Mouse (Mus musculus) kidney, adult 11 months (tissue): Measurements from ENCODE around the gene Nnat.

ENCODE experiments used
- DNase-seq: peaks from one replicate; pipeline ENCODE4 v3.0.0; 2022

The Nnat gene

DNA sequence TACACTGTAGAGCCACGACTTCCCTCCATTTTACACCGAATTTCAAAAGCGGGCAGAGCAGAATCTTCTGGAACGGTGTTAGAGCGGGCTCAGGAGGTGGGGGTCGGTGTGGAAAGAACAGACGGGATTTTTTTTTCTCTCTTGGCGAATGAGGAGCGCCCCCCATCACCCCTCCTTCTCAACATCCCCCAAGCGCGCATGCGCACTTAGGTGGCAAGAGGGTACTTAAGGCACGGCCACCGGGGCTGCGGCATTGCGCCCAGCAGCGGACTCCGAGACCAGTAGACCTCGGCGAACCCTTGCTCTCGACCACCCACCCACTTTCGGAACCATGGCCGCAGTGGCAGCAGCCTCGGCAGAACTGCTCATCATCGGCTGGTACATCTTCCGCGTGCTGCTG lies at the start of gene Nnat:
Nnat (plus strand) TSS at position 221 of the 400 bp plus-strand sequence.
- no peak for DNase-seq

DNA sequence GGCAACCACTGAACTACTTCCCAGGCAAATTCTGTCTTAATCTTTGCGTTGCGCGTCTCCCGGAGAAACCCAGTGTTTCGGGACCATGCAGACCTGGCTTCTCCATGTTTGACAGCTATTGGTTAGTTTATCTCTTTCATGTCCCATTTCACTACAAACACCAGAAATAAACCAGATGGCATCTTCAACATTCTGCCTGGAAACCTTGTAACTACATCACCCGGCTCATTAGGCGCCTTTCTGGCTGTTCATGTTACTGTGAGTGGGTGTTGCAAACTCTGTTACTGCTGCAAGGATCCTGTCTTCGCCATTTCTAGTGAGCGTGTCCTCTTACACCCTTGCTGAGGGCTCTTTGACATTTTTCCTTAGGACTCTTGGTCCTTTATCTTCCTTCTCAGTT lies 47.0 kb upstream of the Nnat start:
- no peak for DNase-seq

DNA sequence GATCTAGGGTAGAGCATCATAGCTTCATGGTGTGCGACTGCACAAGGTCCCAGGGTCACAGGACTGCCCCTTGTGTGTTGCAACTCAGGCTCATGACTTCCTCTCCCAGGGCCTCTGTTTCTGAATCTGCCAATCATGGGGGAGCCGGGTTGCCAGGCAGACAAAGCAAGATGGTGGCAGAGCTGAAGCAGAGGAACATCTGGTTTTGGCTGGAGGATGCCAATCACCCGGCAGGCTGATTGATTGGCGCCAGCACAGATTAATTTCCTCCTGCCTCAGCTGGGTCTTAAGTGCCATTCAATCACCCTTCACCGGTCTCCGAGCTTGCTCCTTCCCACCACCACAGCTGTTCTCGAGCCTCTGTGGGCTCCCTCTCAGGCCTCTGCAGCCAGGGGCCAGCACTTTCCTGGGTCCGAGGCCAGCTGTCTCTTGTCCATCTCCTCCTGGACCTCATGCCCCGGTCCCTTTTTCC lies 46.1 kb upstream of the Nnat start:
- DNase-seq, result no peak

DNA sequence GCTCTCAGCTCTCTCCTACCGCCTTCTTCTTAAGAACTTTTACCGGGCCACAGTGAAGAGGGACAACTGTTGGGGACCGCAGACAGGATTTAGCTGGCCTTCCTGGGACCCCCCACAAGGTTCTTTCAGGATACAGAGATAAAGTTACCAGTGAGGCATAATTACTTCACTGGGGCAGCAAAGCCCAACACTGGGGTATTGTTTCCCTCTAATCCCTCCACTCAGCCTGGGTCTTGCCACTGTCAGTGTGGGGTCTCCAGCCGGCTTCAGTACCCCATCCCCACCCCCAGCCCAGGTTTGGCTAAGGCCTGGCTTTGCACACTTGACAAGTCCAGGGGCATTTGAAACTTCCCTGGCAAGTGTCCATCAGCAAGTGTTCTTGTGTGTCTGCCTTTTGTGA lies 45.5 kb upstream of the Nnat start:
- DNase-seq, result no peak

DNA sequence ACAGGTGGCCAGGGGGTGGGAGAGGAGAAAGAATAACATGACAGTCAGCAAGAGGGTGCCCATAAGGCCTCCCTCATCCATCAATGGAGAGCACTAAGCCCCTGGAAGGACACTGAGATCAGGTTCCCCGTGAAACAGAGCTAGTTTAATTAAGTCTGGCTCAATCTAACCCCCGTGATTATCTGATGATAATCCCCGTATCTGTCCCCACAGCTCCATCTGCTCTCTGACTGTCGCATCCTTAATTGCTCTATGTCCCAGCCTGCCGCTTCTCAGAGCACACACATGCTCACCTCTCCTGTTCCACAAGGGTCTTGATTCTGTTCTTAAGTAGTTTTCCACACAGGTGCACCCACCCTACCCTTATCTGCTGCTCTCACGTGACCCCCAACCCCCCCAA lies 42.4 kb upstream of the Nnat start:
- no peak for DNase-seq

DNA sequence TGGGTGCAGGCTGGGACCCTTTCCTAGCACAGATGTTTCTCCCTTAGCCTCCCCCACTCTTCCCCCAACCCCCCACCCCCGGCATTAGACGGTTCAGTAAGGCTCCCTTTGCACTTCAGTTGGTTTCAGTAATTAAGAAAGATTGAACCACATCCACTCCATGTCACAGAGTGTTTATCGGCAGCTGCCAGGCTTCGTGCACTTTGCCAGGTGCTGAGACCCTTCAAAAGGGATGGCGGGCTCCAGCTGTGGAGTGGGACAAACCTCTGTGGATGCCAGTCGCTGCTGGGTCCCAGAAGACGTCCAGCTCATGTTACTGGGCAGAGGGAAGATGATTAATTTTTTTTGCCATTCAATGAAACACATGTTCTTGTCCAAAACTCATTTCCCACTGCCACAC lies 41.4 kb upstream of the Nnat start:
- DNase-seq, result no peak

DNA sequence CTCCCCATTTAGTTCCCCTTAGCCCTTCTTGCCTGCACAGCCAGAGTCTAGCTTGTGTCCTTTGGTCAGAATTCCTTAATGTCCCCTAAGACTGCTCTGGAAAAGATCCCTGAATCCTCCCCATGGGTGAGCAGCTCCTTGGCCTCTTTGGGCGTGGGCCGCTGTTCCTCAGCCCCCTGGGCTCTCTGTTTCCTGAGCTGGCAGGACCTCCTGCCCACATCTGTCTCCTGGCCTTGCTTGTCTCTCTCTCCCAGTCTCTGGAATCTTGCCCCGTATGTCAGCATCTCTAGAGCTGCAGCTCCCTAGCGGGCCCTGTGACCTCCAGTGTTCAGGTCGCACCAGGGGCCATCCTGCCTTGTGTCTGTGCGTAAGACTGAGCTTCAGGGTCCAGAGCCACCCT lies 40.4 kb upstream of the Nnat start:
- no peak for DNase-seq

DNA sequence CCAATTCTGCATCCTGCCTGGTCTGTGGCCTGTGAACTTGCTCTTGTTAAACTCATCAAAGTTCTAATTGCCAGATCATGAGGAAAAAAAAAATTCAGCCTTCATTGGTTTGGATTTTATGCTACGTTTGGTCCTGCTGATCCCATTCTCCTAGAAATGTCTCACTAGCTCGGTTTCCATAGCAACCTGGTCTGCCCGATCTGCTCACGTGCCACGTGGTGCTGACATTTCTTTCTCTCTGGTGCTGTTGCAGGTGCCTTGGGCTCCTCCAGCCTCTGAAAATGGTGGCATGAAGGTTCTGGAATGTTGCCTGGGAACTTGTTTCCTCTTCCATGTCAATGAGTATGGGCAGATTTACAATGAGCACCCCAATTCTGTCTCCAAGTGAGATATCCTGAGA lies 39.4 kb upstream of the Nnat start:
- no peak for DNase-seq

DNA sequence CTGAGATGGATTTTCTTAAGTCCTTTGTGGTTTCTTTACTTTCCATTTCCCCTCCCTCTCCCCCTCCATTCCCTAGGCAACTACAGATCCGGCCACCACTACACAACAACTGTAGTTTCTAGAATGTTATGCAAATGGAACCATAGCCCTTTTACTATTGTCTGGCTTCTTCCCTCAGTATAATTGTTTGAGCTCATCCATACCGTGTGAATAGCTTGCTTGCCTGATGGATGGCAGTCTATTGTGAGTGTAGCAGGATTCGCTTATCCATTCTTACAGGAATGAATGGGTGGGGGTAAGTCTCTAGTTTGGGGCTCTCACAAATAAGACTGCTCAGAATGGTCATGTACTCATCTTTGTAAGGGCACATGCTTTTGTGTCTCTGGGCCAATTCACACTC lies 37.3 kb upstream of the Nnat start:
- no peak for DNase-seq

DNA sequence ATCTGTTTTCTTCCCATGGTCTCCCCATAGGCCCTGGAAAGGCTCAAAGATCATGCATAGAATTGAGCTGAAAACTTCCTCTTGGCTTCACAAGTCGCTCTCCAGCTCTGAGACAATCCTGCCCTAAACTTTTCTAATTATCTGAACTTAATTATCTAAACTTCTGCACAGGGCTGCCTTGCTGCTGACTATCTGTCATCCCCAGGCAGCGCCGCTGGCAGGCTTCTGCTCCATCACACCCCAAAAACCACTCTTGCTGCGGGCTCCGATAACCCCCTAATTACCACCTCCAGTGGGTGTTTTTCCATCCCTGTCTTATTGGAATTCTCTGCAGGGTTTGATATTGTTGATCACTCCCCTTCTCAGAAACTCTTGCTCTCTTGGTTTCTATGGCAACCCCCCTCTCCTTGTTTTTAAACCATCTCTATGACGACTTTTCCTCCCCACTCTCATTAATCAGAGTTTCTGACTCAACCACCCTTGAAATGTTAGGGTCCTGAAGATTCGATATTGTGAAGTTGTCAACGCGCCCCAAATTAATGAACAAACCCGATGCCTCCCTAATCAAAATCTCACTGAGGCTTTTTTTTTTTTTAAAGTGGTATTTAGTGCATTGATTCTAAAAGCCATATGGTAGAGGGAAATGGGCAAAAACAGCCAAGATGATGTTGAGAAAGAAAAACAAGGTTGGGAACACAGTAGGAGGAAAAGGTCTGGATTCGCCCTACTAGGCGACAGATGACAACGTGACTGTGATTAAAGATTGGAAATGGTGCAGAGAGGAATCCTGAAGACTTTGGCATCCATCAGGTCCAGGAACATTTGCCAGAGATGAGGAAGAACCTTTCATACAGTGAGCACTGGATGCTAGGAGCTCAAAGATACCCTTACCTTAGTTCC lies 29.6 kb upstream of the Nnat start:
- DNase-seq, result no peak

DNA sequence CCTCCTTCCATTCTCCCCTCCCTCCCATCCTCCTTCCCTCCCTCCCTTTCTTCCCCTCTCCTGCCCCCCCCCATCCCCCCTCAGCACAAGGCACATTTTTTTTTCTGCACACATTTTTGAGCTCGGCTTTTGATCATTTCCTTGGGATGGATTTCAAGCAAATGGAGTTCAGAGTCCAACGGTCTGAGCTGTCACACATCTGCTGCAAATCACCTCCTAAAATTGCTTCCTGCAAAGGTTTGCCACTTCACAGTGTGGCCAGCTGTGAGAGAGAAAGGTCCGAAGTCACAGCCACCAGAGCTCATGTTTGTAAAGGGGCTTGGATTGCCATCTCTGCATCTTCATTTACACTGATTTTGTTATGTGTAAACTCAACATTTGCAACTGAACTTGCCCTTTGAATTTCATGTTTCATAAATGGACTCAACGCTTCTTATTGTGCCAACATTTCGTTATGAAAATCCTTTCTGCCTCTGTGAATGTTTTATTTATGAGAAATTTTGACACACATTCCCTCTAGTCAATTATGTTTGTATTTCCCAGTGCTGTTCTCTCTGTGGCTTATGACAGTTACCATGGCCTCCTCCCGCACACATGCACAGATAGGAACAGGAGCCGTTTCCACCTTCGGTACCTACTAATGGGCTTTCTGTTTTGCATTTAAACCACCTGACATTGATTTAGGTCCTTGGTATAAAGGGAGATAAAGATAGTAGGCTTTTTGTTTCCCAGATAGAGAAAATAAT lies 28.0 kb upstream of the Nnat start:
- no peak for DNase-seq

DNA sequence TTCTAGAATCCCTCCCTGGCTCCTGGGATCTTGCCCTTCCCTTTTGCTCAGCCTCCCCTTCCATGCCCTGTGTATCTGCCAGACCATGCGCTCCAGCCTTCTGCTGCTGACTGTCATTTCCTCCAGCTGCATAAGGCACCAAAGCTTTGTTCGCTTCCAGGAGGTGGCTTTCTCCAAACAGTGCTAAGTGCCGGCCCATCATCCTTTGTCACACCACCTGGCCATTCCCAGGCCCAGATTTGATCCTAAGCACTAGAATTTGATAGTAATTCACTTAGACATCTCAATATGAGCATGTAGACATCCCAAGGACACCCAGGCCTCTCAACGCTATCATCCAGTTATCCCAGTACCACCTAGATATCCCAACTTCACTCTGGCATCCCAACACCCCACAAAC lies 25.7 kb upstream of the Nnat start:
- no peak for DNase-seq

DNA sequence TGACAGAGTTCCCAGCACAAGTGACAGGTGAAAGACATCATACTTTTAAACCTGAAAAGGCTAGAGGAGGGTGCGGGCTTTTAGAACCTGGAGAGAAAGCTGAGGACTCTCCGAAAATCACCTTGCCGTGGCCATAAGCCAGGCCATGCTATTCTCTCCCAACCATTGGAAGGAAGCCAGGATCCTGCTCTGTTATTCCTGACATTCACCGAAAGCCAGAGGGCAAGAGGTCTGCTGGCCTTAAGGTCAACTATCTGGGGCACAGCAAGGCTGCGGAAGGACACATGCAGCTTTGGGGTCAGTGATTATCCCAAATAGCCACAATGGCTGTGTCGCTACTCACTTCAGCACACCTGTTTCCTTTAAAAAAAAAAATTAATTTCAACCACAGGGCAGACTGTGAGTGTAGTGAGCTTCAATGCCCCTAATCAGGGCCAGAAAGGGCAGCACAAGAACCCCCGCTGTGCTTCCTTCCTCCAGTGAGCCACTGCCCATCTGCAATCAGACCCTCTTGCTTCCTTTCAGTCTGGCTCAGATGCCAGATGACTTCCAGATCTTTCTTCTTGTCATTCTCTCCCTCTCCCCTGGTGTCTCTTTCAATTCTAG lies 23.3 kb upstream of the Nnat start:
- no peak for DNase-seq

DNA sequence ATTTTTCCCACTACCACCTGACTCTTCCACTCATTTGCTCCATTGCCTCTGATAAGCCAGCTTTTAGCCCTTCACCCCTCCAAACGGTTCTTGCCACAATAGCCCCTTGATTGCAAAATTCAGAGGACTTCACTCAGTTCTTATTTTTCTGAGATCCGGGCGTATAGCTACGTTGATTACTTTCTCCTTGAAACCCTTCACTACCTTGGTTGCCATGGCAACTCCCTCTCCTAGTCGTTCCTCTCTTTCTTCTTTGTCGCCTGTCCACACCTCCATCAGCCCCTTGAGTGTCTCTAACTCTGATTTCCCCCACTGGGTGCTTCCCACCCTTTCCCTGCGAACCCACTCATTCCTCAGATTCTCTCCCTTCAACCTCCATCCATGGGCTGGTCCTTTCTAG lies 22.8 kb upstream of the Nnat start:
- no peak for DNase-seq

DNA sequence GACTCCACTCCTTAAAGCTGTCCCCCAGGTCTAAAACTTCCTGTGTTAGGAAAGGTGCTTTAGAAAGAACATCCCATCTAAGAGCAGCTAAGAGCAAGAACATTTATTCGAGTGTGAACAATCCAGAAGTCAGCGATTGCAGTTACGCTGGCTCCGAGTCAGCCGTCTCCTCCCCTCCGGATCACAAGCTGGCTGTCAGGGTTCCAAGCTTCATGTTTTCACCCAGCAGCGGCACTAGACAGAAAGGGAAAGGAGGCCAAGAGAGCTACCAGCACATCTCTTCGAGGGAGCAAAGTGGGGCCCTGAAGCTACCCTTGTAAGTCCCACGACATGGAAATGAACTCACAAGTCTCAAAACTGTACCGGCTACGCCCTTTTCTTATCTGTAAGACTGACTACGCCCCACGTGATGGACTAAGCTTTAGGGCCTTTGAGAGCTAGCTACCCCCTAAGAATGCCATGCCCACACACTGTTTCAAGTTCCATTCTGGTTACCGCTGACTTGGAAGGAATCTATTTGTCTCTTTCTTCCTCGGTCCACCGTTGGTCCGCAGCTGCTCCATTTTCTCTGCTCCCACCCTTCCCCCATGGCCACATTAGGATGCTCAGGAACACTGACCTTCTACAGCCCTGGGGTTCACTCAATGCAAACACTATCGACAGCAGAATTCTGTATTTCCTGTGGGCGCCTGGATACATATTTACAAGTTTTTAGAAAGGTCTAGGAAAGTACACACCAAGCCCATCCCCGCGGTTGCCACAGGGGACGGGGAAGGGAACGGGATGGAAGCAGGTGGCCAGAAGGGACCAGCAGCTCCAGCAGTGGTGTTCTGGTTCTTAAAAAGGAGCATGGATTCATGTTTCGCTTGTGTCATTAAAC lies 19.6 kb upstream of the Nnat start:
- DNase-seq, result no peak

DNA sequence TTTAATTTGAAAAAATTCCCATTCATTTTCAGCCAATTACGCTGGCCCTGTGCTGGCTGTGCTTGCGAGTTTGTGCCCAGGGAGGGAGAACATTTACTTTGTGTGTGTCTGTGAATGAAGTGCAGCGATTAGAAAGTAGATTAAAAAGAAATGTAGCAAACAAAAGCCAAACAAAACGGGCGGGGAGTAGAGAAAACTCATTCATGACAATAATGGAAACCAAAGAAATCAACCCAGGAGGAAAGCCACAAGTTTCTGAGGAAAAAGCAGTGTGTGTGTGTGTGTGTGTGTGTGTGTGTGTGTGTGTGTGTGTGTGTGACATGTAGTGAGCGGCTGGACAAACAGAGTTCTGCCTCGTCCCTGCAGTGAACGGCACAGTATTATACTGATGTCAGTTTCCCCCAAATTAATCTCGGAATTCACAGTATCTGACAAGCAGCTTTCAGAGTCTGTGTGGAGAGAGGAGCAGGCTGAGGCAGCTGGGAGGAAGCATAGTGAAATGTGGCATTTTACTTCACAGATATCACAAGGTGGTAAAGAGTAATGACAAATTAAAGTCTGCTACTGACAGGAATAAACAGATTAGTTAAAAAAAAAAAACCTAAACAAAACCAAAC lies 18.8 kb upstream of the Nnat start:
- no peak for DNase-seq

DNA sequence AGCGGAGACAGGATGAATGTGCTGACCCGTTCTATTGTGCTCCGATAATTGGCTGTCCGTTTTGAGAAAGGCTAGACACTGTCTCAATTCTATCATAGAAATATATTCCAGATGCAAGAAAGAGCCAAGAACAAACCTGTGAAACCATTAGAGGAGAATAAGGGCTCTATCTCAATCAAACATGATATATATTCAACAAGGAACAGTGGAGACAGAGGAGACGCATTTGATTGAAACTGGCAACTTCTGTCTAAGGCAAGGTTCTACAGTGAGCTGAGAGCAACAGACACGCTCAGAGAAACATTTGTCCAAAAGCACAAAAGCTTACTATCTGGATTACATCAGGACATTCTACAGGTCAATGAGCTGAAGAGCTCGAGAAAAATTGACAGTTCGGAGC lies 18.2 kb upstream of the Nnat start:
- no peak for DNase-seq

DNA sequence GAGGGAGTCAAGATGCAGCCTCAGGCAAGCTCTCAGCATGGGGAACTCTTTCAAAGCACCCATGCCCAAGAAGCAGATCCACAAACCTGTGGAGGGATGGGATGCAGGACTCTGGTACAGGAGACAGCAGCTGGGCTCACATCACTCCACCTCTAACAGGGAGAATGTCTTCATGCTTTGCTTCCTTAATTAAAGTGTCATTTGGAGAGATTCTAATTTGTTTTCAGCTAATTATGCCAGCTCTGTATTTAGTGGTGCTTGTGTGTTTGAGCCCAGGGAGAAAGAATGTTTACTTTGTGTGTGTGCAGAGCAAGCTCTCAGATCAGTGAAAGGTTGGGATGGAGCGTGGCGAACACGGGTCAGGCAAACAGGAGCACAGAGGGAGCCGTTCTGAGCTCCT lies 17.5 kb upstream of the Nnat start:
- DNase-seq, result no peak

DNA sequence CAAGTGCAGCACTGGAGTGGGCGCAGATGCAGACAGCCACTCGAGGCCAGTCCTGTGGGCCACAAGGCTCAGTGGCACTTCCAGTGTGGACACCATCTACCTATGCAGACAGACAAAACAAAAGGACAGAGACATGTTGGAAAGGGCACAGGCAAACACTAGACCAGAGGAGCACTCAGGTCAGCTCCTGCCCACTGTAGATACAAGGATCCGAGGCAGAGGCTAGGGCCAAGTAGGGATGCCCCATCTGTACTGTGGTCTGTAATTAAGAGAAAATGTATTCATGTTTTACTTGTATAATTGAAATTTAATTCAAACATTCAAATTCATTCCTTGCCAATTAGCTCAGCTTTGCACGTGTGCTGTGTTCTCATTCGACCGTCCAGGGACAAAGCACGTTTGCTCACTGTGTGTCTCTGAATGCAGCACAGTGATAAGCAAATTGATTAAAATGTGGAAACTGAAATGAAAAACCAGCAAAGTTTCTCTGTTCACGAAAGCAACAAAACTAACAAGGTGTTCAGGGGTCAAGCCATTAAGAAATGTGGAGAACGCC lies 15.5 kb upstream of the Nnat start:
- no peak for DNase-seq

DNA sequence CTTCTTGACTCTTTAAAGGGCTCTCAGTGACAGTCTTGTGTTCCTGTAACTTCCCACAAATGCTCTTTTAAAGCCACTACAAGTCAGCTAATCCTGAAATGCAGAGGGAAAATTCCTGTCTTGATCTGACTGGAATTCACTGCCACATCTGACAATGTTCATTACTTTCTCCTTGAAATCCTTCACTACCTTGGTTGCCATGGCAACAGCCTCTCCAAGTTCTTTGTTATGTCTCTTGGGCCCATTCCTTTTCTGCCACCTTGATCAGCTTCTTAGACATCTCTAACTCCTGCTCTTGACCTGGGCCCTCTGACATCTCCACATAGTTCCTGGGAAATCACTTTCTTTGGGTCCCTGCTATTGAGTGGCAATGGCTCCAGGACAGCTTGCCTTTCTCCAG lies 13.2 kb upstream of the Nnat start:
- DNase-seq, result no peak

DNA sequence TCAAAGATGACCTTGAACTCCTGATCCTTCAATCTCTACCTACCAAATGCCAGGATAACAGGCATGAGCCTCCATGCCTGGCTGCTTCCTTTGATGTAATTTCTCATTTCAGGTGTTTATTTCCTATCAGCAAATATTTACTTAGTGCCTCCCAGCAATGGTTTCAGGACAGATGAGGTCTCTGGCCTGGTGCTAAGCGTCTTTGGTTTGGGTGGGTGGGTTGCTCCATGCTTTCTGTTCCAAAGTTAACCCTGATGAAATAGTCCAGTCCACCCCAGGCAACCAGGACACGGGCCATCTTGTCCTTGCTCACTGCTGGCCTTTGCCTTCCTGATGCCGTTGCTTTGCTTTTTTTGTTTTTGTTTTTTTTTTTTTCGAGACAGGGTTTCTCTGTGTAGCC lies 9.6 kb upstream of the Nnat start:
- DNase-seq, result no peak
